Mouse (Mus musculus): ENCODE data around the gene Gm10521.

DNA sequence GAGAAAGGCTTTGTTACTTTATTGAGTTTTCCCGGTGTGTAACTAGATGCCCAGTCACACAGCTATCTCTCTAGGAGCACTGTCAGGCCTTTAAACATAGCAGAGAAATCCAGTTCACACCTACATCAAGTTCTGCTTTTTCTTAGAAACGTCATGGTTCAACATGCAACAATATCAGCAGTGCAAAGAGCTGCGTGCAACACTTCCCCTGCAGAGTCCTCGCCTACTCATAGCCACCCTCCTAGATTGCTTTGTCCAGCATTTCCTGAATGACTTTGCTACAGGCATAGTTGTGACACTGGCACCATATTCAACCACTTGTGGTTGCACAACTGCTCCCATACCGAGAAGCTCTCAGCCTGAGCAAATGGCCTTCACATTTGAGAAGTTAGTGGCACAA, 46.0 kb upstream of the Gm10521 start:
- TF ChIP-seq CTCF (IDR thresholded peaks at IDR 0.05; ENCODE audit: low read depth): no peak
- TF ChIP-seq EP300 (optimal IDR thresholded peaks at IDR 0.05): no peak

All from stomach, postnatal 0 days (tissue).